Mouse (Mus musculus) urinary bladder, postnatal 10 days (tissue): Measurements from ENCODE around the gene Cbfa2t2.
"Not testable (repeated sequence)": the region's sequence is repeated elsewhere in the genome, so short reads cannot be mapped to it uniquely, and the experiment has no call there.

ENCODE experiments used
- DNase-seq: peaks from one replicate; pipeline ENCODE4 v3.0.0; 2022; ENCODE audit warnings: low spot score

Cbfa2t2 gene

GRCm38 (mm10) chr2:154474251-154475061 lies 38.2 kb downstream of the Cbfa2t2 start:
- no peak for DNase-seq

GRCm38 (mm10) chr2:154475062-154475349 lies 38.7 kb downstream of the Cbfa2t2 start:
- no peak for DNase-seq

- no peak for DNase-seq
Observed at GRCm38 (mm10) chr2:154475861-154476260, 39.6 kb downstream of the Cbfa2t2 start.

- no peak for DNase-seq
Observed at GRCm38 (mm10) chr2:154477028-154477427, 40.7 kb downstream of the Cbfa2t2 start.

- DNase-seq: no peak
Observed at GRCm38 (mm10) chr2:154491788-154492187, 55.5 kb downstream of the Cbfa2t2 start.

GRCm38 (mm10) chr2:154493559-154493958 lies 57.3 kb downstream of the Cbfa2t2 start:
- DNase-seq: not testable (repeated sequence)

GRCm38 (mm10) chr2:154495021-154495420 lies 58.7 kb downstream of the Cbfa2t2 start:
- DNase-seq: no peak

GRCm38 (mm10) chr2:154498571-154498970 lies 62.3 kb downstream of the Cbfa2t2 start:
- no peak for DNase-seq

- DNase-seq: no peak
Observed at GRCm38 (mm10) chr2:154499717-154500247, 63.5 kb downstream of the Cbfa2t2 start.

- no peak for DNase-seq
Observed at GRCm38 (mm10) chr2:154500758-154501157, 64.5 kb downstream of the Cbfa2t2 start.

GRCm38 (mm10) chr2:154507076-154507475 lies 70.8 kb downstream of the Cbfa2t2 start:
- DNase-seq: no peak

GRCm38 (mm10) chr2:154507566-154508283 lies 71.4 kb downstream of the Cbfa2t2 start:
- no peak for DNase-seq

GRCm38 (mm10) chr2:154508450-154508849 lies 72.2 kb downstream of the Cbfa2t2 start:
- DNase-seq: no peak

GRCm38 (mm10) chr2:154510141-154510540 lies 73.9 kb downstream of the Cbfa2t2 start:
- no peak for DNase-seq

GRCm38 (mm10) chr2:154516944-154517343 lies 80.7 kb downstream of the Cbfa2t2 start:
- DNase-seq: no peak

- DNase-seq: no peak
Observed at GRCm38 (mm10) chr2:154517424-154517823, 81.1 kb downstream of the Cbfa2t2 start.

GRCm38 (mm10) chr2:154521449-154521848 lies 85.2 kb downstream of the Cbfa2t2 start:
- no peak for DNase-seq

GRCm38 (mm10) chr2:154522334-154522733 lies 86.1 kb downstream of the Cbfa2t2 start:
- no peak for DNase-seq

- no peak for DNase-seq
Observed at GRCm38 (mm10) chr2:154525285-154525684, 89.0 kb downstream of the Cbfa2t2 start.

- DNase-seq: no peak
Observed at GRCm38 (mm10) chr2:154526531-154526930, 90.2 kb downstream of the Cbfa2t2 start.

- DNase-seq: no peak
Observed at GRCm38 (mm10) chr2:154532888-154533287, 96.6 kb downstream of the Cbfa2t2 start.

- DNase-seq: no peak
Observed at GRCm38 (mm10) chr2:154534704-154535270, 98.5 kb downstream of the Cbfa2t2 start.

GRCm38 (mm10) chr2:154538310-154538709 lies 102.0 kb downstream of the Cbfa2t2 start:
- no peak for DNase-seq
